22 mouse cellular contexts compared by ENCODE assay signal in genomic region chr7:74600996-74601395, GRCm38 (mm10). TPM values are rescaled to one million over a fixed set of nuclear protein-coding genes. Genes with fewer than 3 reads are reported as not detected.
DNase-seq lines count a peak whose midpoint lies in the region; TF ChIP-seq lines count a peak whose summit lies in the region.
"Had no signal": no experiment of that assay in that cellular context is flagged by ENCODE, and none has a peak within 500 bp of the region (broad histone marks: within the 10 kb centered on the region; RNA-seq: fewer than 3 reads in every experiment).

No protein-coding gene starts in this region.

- no peak overlapping the region; the same call in 1 of the 2 replicates for H3K4me3 ChIP-seq in gastrocnemius, adult 2 months
- H3K4me3 ChIP-seq: forebrain, embryonic 10.5 days; forebrain, embryonic 13.5 days; heart, adult 2 months; heart, embryonic 10.5 days; heart, embryonic 13.5 days had no signal

- peak; percentile 76 for DNase-seq in gastrocnemius, adult 18-20 months (ENCODE audit: low spot score)
- DNase-seq in gastrocnemius, postnatal 4 days (ENCODE audit: low spot score in 2 of 2), result no peak
- peak; percentile 84 for DNase-seq in gastrocnemius, adult 2 months
- peak; percentile 8 for DNase-seq in gastrocnemius, postnatal 14 days
- DNase-seq in kidney, adult 9 months, result no peak
- DNase-seq in kidney, adult 11 months, result no peak
- no peak for DNase-seq in cerebellum, adult 8-10 months
- DNase-seq: adrenal gland, adult 2 months; adrenal gland, postnatal 36 days; B cell, adult 2 months; cerebellum, adult 18-20 months; cerebellum, adult 9-11 months; heart, postnatal 14 days; heart, postnatal 4 days; kidney, adult 2 months had no signal

- peak overlapping the region; percentile 67 for H3K27ac ChIP-seq in gastrocnemius, adult 2 months
- H3K27ac ChIP-seq: forebrain, embryonic 10.5 days; forebrain, embryonic 13.5 days; heart, adult 2 months; heart, embryonic 10.5 days; heart, embryonic 13.5 days; hindbrain, embryonic 14.5 days; hindbrain, postnatal 0 days had no signal

- intact Hi-C loops in gastrocnemius, adult 2 months (cut with DNase I), result no loop called here
- intact Hi-C loops in gastrocnemius, postnatal 14 days (cut with DNase I; ENCODE audit: low total_unique reads), result no loop called here

- TF ChIP-seq CTCF in gastrocnemius, adult 2 months (IDR thresholded peaks at IDR 0.05), result no peak

RNA-seq across cellular contexts. Expression of gene Slco3a1, which starts 46.4 kb away (rescaled TPM):
- 10 to 100 TPM; 60.0 to 77.8 TPM for total RNA-seq in gastrocnemius, adult 18-20 months (2021)
- 10 to 100 TPM; 30.0 to 30.2 TPM for total RNA-seq in gastrocnemius, postnatal 4 days (2021)
- total RNA-seq in gastrocnemius, adult 2 months (2021), result 10 to 100 TPM; 67.1 to 83.8 TPM
- total RNA-seq in gastrocnemius, postnatal 14 days (2021), result 10 to 100 TPM; 19.7 to 20.8 TPM

Comparison
In these comparisons a context has a peak if more than half of its experiments do, and no peak if none do; other contexts are left out.
1. DNase-seq: peak in gastrocnemius, adult 18-20 months (single experiment), gastrocnemius, adult 2 months (single experiment) and gastrocnemius, postnatal 14 days (single experiment); none in gastrocnemius, postnatal 4 days (0 of 2), kidney, adult 9 months (single experiment), kidney, adult 11 months (single experiment) and cerebellum, adult 8-10 months (single experiment).